Mouse (Mus musculus) midbrain, embryonic 11.5 days (tissue): ENCODE measurements around the gene Fkbp8. TPM values are rescaled to one million over a fixed set of nuclear protein-coding genes. Genes with fewer than 3 reads are reported as not detected.

Source experiments
- ATAC-seq: fragments of 200-750 bp; cut with Nextera tagmentation; 2 replicates; pipeline ENCODE4 v1.8.0; 2017; ENCODE audit warnings: moderate TSS enrichment, moderate library complexity; ENCODE audit not compliant: low FRiP score
- DNase-seq: peaks from one replicate; pipeline ENCODE4 v3.0.0; 2015; ENCODE audit warnings: low spot score; ENCODE audit errors: missing footprints
- H3K27ac ChIP-seq: fragments of 300-500 bp; sonication (generic); 2 replicates; pipeline ENCODE4 v1.5.1; 2014; ENCODE audit warnings: low read depth, low read length
- H3K27me3 ChIP-seq: fragments of 300-500 bp; sonication (generic); 2 replicates; pipeline ENCODE4 v1.6.1; 2014; ENCODE audit warnings: mild to moderate bottlenecking, low read length, moderate library complexity, mixed read lengths; ENCODE audit not compliant: control insufficient read depth, insufficient read depth
- H3K36me3 ChIP-seq: fragments of 300-500 bp; sonication (generic); 2 replicates; pipeline ENCODE4 v1.6.1; 2014; ENCODE audit warnings: mild to moderate bottlenecking, low read length, moderate library complexity, mixed read lengths; ENCODE audit not compliant: control insufficient read depth, insufficient read depth
- H3K4me1 ChIP-seq: fragments of 300-500 bp; sonication (generic); 2 replicates; pipeline ENCODE4 v1.6.1; 2014; ENCODE audit warnings: low read length; ENCODE audit not compliant: control insufficient read depth, insufficient read depth
- H3K4me2 ChIP-seq: fragments of 300-500 bp; sonication (generic); 2 replicates; pipeline ENCODE4 v1.6.1; 2014; ENCODE audit warnings: mild to moderate bottlenecking, moderate library complexity
- H3K4me3 ChIP-seq: fragments of 300-500 bp; sonication (generic); 2 replicates; pipeline ENCODE4 v1.5.1; 2014; ENCODE audit warnings: low read depth, low read length
- H3K9ac ChIP-seq: fragments of 300-500 bp; sonication (generic); 2 replicates; pipeline ENCODE4 v1.6.1; 2014; ENCODE audit warnings: low read length
- H3K9me3 ChIP-seq: fragments of 300-500 bp; sonication (generic); 2 replicates; pipeline ENCODE4 v1.6.1; 2016; ENCODE audit warnings: low read length; ENCODE audit not compliant: control insufficient read depth
- WGBS: fragments of 180-500 bp; shearing (Covaris S2); extraction: QIAGEN DNeasy Blood & Tissue Kit; methylation state at CpG from one replicate; pipeline ENCODE4 v1.1.7; 2014; 5-methylcytosine and 5-hydroxymethylcytosine counted together
- polyA plus RNA-seq: library from polyadenylated mRNA; unstranded; fragments of >200 nt; fragmentation: Nextera tagmentation; extraction: Ambion mirVana; gene quantifications from 2 replicates; pipeline ENCODE4 v1.2.1, GENCODE M21; 2014

Gene Fkbp8
- polyA plus RNA-seq, 1 experiment from 2014 or later, result 215 TPM

- Histone ChIP-seq H3K4me3 (no peak overlapping the region), H3K27me3 (peaks cover 77% of the 10 kb centered on the region), H3K4me1 (peaks cover 8% of the 10 kb centered on the region), H3K9ac (no peak overlapping the region), H3K27ac (no peak overlapping the region), H3K9me3 (no peaks in the 10 kb centered on the region), H3K4me2 (peak overlapping the region; percentile 25), H3K36me3 (no peaks in the 10 kb centered on the region)
- DNase-seq, result peak; percentile 79
- 8% methylated on average over 37 of the region's 39 CpGs for WGBS
- no peak for ATAC-seq
These were observed 26.9 kb upstream of the Fkbp8 start for GRCm38 (mm10) chr8:70500386-70501301.

DNA sequence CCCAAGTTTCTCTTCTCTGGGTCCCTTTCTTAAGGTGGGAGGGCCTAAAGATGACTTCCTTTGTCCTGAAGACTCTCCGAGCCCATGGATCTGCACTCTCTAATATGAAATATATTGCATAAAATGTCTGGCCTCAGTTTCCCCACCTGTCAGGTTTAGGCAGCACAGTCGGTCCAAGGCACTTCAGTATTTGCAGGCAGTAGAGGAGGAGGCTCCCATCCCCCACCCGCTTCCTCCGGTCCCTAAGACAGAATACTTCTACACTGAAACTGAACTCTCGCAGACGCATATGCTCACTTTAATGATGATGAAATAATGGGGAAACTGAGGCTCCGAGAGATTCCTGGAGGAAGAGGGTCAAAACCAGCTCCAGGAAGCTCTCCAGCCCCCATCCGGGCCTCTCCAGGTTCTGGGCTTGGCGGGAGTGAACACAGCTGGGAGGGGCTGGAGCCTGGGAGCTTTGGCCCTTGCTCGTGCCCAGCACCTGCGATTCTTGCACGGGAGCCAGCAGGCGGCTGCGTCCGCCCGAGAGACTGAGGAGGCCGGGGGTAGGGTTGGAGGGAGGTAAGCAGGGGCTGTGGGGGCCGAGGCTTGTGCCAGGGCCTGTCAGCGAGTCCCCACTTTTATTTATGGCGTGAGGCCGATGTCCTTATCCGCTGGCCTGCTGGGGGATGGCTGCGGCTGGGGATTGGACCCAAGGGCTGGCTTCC is 25.5 kb upstream of the Fkbp8 start:
- H3K4me2 ChIP-seq, result no peak overlapping the region
- peaks cover 14% of the 10 kb centered on the region for H3K4me1 ChIP-seq
- no peaks in the 10 kb centered on the region for H3K9me3 ChIP-seq
- 14% methylated on average over 23 of the region's 23 CpGs for whole genome bisulfite sequencing
- peak overlapping the region; percentile 10; the same call in 1 of the 2 replicates for H3K9ac ChIP-seq
- DNase-seq (peak; percentile 86), ATAC-seq (no peak)
- no peak overlapping the region for H3K4me3 ChIP-seq
- peaks cover 64% of the 10 kb centered on the region for H3K27me3 ChIP-seq
- no peaks in the 10 kb centered on the region for H3K36me3 ChIP-seq
- no peak overlapping the region for H3K27ac ChIP-seq

DNA sequence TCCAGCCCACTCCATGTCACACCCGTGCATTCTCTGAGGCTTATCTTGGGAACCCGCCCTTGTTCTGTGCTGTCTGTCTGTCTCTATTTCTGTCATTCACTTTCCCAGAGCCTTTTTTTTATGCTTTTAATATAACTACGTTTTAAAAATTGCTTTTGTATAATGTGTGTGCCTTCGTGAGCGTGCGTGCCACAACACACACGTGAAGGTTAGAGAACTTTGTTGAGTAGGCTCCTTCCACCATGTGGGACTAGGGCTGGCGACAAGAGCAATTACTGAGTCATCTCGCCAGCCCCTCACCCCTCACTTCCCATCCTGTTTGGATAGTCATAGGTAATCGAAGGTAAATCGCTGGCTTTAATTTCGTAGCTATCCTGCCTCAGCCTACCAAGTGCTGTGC is 25.0 kb upstream of the Fkbp8 start:
- 33% methylated on average over 12 of the region's 12 CpGs for WGBS
- Histone ChIP-seq H3K4me3 (no peak overlapping the region), H3K4me1 (peaks cover 15% of the 10 kb centered on the region), H3K27ac (no peak overlapping the region), H3K9ac (no peak overlapping the region), H3K9me3 (no peaks in the 10 kb centered on the region), H3K4me2 (no peak overlapping the region), H3K27me3 (peaks cover 59% of the 10 kb centered on the region), H3K36me3 (0 out of 2 replicates have a peak, but pooled peaks cover 2% of the 10 kb centered on the region)
- DNase-seq (no peak), ATAC-seq (no peak)

- H3K36me3 ChIP-seq, result 0 out of 2 replicates have a peak, but pooled peaks cover 5% of the 10 kb centered on the region
- peaks cover 18% of the 10 kb centered on the region for H3K4me1 ChIP-seq
- peaks cover 55% of the 10 kb centered on the region for H3K27me3 ChIP-seq
- H3K27ac ChIP-seq, result no peak overlapping the region
- 12% methylated on average over 46 of the region's 46 CpGs for WGBS
- H3K4me2 ChIP-seq, result no peak overlapping the region
- ATAC-seq, result no peak
- no peak overlapping the region; the same call in 1 of the 2 replicates for H3K9ac ChIP-seq
- no peaks in the 10 kb centered on the region for H3K9me3 ChIP-seq
- H3K4me3 ChIP-seq, result no peak overlapping the region
- peak; percentile 98 for DNase-seq
These were observed 24.3 kb upstream of the Fkbp8 start for GRCm38 (mm10) chr8:70503062-70503750.

DNA sequence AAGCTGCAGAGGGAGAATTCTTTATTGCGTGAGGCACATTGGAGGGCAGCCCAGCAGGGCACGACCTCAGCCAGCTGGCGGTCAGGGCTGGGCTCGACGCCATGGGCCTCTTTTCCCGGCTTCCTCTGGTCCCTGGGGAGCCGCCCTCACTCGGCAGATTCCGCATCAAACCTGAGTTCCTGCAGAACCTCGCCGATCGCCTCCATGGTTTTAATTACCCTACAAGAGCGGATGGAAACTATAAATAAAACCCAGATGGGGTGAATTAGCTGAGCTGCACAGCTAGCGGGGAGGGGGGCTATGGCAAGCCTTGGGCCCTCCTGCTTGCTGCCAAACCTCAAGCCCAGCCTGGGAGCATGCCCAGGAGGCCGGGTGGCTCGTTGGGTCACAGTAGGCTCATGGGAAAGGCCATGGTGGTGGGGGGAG is 23.2 kb upstream of the Fkbp8 start:
- H3K4me3 ChIP-seq, result no peak overlapping the region
- no peak overlapping the region for H3K9ac ChIP-seq
- H3K9me3 ChIP-seq, result no peaks in the 10 kb centered on the region
- ATAC-seq (no peak), DNase-seq (peak; percentile 81)
- H3K4me2 ChIP-seq, result no peak overlapping the region
- H3K27ac ChIP-seq, result no peak overlapping the region
- H3K36me3 ChIP-seq, result peaks cover 10% of the 10 kb centered on the region; the same call in 1 of the 2 replicates
- WGBS, result 69% methylated on average over 16 of the region's 16 CpGs
- H3K4me1 ChIP-seq, result peaks cover 27% of the 10 kb centered on the region
- peaks cover 48% of the 10 kb centered on the region for H3K27me3 ChIP-seq

DNA sequence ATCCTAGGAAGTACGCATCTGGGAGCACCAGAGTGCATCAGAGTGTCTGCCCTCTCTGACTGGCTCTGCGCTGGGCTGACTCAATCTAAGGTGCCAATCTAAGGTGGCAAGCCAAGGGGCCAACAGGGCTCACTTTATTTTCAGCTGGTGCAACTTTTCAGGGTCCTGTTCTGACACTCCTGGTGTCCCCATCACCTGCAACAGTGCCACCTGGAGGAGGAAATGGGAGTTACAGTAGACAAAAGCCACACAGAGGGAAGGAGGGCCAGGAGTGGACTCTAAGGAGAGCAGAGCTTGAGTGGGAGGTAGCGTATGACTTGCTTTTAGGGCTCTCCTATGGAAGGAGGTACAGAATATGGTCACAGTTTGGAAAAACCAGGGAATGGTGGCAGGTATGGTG is 22.7 kb upstream of the Fkbp8 start:
- Histone ChIP-seq H3K27me3 (peaks cover 43% of the 10 kb centered on the region), H3K9ac (no peak overlapping the region), H3K4me2 (no peak overlapping the region)

GRCm38 (mm10) chr8:70505698-70506327 is 21.7 kb upstream of the Fkbp8 start:
- Histone ChIP-seq H3K27me3 (peaks cover 33% of the 10 kb centered on the region), H3K9me3 (no peaks in the 10 kb centered on the region), H3K9ac (peak overlapping the region; percentile 92), H3K36me3 (peaks cover 10% of the 10 kb centered on the region; the same call in 1 of the 2 replicates), H3K27ac (no peak overlapping the region), H3K4me2 (peak overlapping the region; percentile 82), H3K4me3 (peak overlapping the region; percentile 76), H3K4me1 (peaks cover 31% of the 10 kb centered on the region)
- peak; percentile 70 for DNase-seq
- WGBS, result 41% methylated on average over 32 of the region's 32 CpGs
- peak; percentile 17; the same call in 1 of the 2 replicates for ATAC-seq

More for the DNA sequence above, 22.7 kb upstream of the Fkbp8 start:
- H3K9me3 ChIP-seq, result no peaks in the 10 kb centered on the region
- peaks cover 10% of the 10 kb centered on the region; the same call in 1 of the 2 replicates for H3K36me3 ChIP-seq
- H3K4me1 ChIP-seq, result peaks cover 31% of the 10 kb centered on the region
- 79% methylated on average over 3 of the region's 3 CpGs for WGBS
- ATAC-seq (no peak), DNase-seq (peak; percentile 98)
- H3K27ac ChIP-seq, result no peak overlapping the region
- no peak overlapping the region for H3K4me3 ChIP-seq

- H3K36me3 ChIP-seq, result peaks cover 10% of the 10 kb centered on the region; the same call in 1 of the 2 replicates
- peaks cover 31% of the 10 kb centered on the region for H3K4me1 ChIP-seq
- 2% methylated on average over 39 of the region's 40 CpGs for WGBS
- H3K9me3 ChIP-seq, result no peaks in the 10 kb centered on the region
- peak within 1 kb of the TSS; percentile 92 for H3K9ac ChIP-seq
- ATAC-seq (peak; percentile 87), DNase-seq (peak; percentile 100)
- peak within 1 kb of the TSS; percentile 82 for H3K4me2 ChIP-seq
- H3K27me3 ChIP-seq, result peaks cover 26% of the 10 kb centered on the region
- peak within 1 kb of the TSS; percentile 76 for H3K4me3 ChIP-seq
- H3K27ac ChIP-seq, result peak within 1 kb of the TSS; percentile 74
These were observed 21.0 kb upstream of the Fkbp8 start, which contains the start of gene Rex1bd for GRCm38 (mm10) chr8:70506328-70507026. Gene Rex1bd (minus strand): TSS chr8:70506752.
